Mouse (Mus musculus) brain, adult 2 months (tissue): ENCODE measurements around the gene Pml.

ENCODE experiments used
- DNase-seq: peaks from one replicate; pipeline ENCODE4 v3.0.0; 2011; ENCODE audit warnings: low read depth, low spot score

Pml gene

GRCm38 (mm10) chr9:58234502-58235015 is 15.0 kb downstream of the Pml start:
- DNase-seq = no peak

- no peak for DNase-seq
These were observed 17.2 kb downstream of the Pml start for GRCm38 (mm10) chr9:58232374-58232773.

GRCm38 (mm10) chr9:58231746-58232145 is 17.8 kb downstream of the Pml start:
- DNase-seq = no peak

- DNase-seq = no peak
These were observed 20.7 kb downstream of the Pml start for GRCm38 (mm10) chr9:58228777-58229466.

GRCm38 (mm10) chr9:58225915-58226913 is 23.4 kb downstream of the Pml start:
- DNase-seq = peak; percentile 63

- DNase-seq = no peak
These were observed 25.2 kb downstream of the Pml start for GRCm38 (mm10) chr9:58224356-58224755.

- peak; percentile 61 for DNase-seq
These were observed 29.2 kb downstream of the Pml start for GRCm38 (mm10) chr9:58220218-58220903.

- DNase-seq = no peak
These were observed 31.0 kb downstream of the Pml start for GRCm38 (mm10) chr9:58218539-58218938.

- peak; percentile 55 for DNase-seq
These were observed 33.2 kb downstream of the Pml start for GRCm38 (mm10) chr9:58216402-58216801.

GRCm38 (mm10) chr9:58214519-58215180 is 34.9 kb downstream of the Pml start:
- no peak for DNase-seq

- DNase-seq = no peak
These were observed 35.7 kb downstream of the Pml start for GRCm38 (mm10) chr9:58213865-58214264.

GRCm38 (mm10) chr9:58213377-58213776 is 36.2 kb downstream of the Pml start:
- no peak for DNase-seq

GRCm38 (mm10) chr9:58210304-58210627 is 39.3 kb downstream of the Pml start:
- DNase-seq = no peak

- peak; percentile 65 for DNase-seq
These were observed 39.9 kb downstream of the Pml start for GRCm38 (mm10) chr9:58209462-58210303.

GRCm38 (mm10) chr9:58206013-58206412 is 43.6 kb downstream of the Pml start:
- DNase-seq = peak; percentile 52

GRCm38 (mm10) chr9:58204448-58205000 is 45.1 kb downstream of the Pml start:
- DNase-seq = peak; percentile 92

GRCm38 (mm10) chr9:58203516-58204447 is 45.8 kb downstream of the Pml start, which contains the start of the genes Islr and Islr2:
Gene Islr (minus strand): TSS chr9:58204306.
Gene Islr2 (minus strand): TSS chr9:58204319.
- peak; percentile 78 for DNase-seq

GRCm38 (mm10) chr9:58202676-58203453 is 46.7 kb downstream of the Pml start:
- DNase-seq = peak; percentile 85
